Mouse (Mus musculus): ENCODE measurements around the gene Ece1. TPM values are rescaled to one million over a fixed set of nuclear protein-coding genes. Genes with fewer than 3 reads are reported as not detected.

Ece1 gene
- polyA plus RNA-seq, 1 experiment, result 69.9 TPM

DNA sequence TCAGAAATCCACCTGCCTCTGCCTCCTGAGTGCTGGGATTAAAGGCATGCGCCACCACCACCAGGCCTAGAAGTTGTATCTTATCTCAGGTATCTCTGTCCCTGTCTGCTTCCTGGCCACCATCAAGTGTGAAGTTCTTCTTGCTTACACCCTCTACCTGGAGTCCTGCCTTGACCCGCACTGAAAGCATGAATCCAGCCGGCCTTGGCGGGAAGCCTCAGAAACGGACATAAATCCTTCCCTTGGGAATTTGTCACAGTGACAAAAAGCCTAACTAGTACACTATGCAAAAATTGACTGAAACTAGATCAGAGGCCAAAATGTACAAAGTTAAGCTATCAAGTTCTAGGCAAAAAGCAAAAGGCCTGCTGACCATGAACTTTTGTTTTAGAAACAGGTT lies 39.5 kb upstream of the Ece1 start:
- H3K79me2 ChIP-seq (ENCODE audit: control insufficient read depth, insufficient read depth), result no peaks in the 10 kb centered on the region
- H3ac ChIP-seq (ENCODE audit: control insufficient read depth, insufficient read length), result no peak overlapping the region
- H3K4me2 ChIP-seq (ENCODE audit: low read depth), result no peak overlapping the region
- no peaks in the 10 kb centered on the region for H3K27me3 ChIP-seq (ENCODE audit: control insufficient read depth, insufficient read depth, insufficient read length)
- no peaks in the 10 kb centered on the region for H3K36me3 ChIP-seq (ENCODE audit: control insufficient read depth, insufficient read depth)
- H3K4me3 ChIP-seq, result no peak overlapping the region
- TF ChIP-seq MYOG (IDR thresholded peaks at IDR 0.05; ENCODE audit: control insufficient read depth in 1 of 3, insufficient read depth in 1 of 3, insufficient read length in 2 of 3, low read depth in 2 of 3), result no peak
- TF ChIP-seq REST (IDR thresholded peaks at IDR 0.05; ENCODE audit: insufficient read depth, insufficient read length), result no peak
- TF ChIP-seq TCF3 (IDR thresholded peaks at IDR 0.05; ENCODE audit: insufficient read length, low read depth), result no peak
- no peak for TF ChIP-seq SRF (IDR thresholded peaks at IDR 0.05; ENCODE audit: control insufficient read depth, insufficient read length, low read depth)
- no peak for TF ChIP-seq MYOD1 (IDR thresholded peaks at IDR 0.05; ENCODE audit: control insufficient read depth in 1 of 3, insufficient read length in 2 of 3, low read depth in 2 of 3)
- TF ChIP-seq MAX (IDR thresholded peaks at IDR 0.05; ENCODE audit: low read depth), result no peak
- TF ChIP-seq E2F4 (IDR thresholded peaks at IDR 0.05; ENCODE audit: insufficient read depth), result no peak

DNA sequence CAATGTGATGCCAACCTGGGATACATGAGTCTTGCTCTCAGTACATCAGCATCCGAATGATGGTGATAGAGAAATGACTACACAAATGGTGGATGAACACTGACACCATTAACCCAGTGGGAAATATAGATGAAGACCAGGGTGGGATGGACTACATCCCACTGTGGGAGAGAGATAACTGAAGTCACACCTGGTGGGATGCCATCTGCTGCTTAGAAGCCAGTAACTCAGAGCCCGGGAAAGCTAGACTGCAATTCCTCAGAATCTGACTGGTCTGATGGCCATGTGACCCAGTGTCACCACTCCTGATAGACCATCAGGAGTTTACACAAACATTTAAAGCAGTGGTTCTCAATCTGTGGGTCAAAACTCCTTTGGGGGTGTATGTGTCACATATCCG lies 38.5 kb upstream of the Ece1 start:
- Histone ChIP-seq H3K27me3 (ENCODE audit: control insufficient read depth, insufficient read depth, insufficient read length) (no peaks in the 10 kb centered on the region), H3K79me2 (ENCODE audit: control insufficient read depth, insufficient read depth) (no peaks in the 10 kb centered on the region), H3K36me3 (ENCODE audit: control insufficient read depth, insufficient read depth) (no peaks in the 10 kb centered on the region), H3K4me2 (ENCODE audit: low read depth) (no peak overlapping the region), H3ac (ENCODE audit: control insufficient read depth, insufficient read length) (no peak overlapping the region), H3K4me3 (no peak overlapping the region)
- TF ChIP-seq CEBPB (IDR thresholded peaks at IDR 0.05; ENCODE audit: insufficient read depth, poor library complexity, severe bottlenecking), result no peak
- TF ChIP-seq E2F4 (IDR thresholded peaks at IDR 0.05; ENCODE audit: insufficient read depth), result no peak
- no peak for TF ChIP-seq TCF3 (IDR thresholded peaks at IDR 0.05; ENCODE audit: insufficient read length, low read depth)
- TF ChIP-seq MYOG (IDR thresholded peaks at IDR 0.05; ENCODE audit: control insufficient read depth in 1 of 3, insufficient read depth in 1 of 3, insufficient read length in 2 of 3, low read depth in 2 of 3), result no peak

- Histone ChIP-seq H3K4me2 (ENCODE audit: low read depth) (no peak overlapping the region), H3ac (ENCODE audit: control insufficient read depth, insufficient read length) (no peak overlapping the region), H3K79me2 (ENCODE audit: control insufficient read depth, insufficient read depth) (no peaks in the 10 kb centered on the region), H3K36me3 (ENCODE audit: control insufficient read depth, insufficient read depth) (no peaks in the 10 kb centered on the region), H3K27me3 (ENCODE audit: control insufficient read depth, insufficient read depth, insufficient read length) (peaks cover 8% of the 10 kb centered on the region), H3K4me3 (no peak overlapping the region)
- no peak for TF ChIP-seq MAX (IDR thresholded peaks at IDR 0.05; ENCODE audit: low read depth)
- TF ChIP-seq MYOG (IDR thresholded peaks at IDR 0.05; ENCODE audit: control insufficient read depth in 1 of 3, insufficient read depth in 1 of 3, insufficient read length in 2 of 3, low read depth in 2 of 3), result no peak
Measured at GRCm38 (mm10) chr4:137824881-137825280, 37.2 kb upstream of the Ece1 start.

DNA sequence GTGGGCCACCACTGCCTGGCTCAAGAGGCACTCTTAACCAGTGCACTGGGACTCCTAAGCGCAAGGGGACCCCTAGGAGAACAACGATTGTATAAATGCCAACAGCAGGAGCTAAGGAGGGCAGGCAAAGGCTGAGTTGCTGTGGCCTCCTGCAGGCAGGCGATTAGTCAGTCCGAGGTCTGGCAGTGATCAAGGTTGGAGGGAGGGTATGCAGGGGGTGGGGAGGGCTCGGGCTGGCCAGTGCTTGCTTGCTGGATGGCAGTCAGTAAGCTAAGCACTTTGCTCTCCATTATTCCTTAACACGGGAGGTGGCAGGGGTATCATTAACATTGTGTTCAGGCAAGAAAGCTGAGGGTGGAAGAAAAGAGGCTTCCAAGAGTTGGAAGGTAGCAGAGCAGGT lies 31.7 kb upstream of the Ece1 start:
- Histone ChIP-seq H3K79me2 (ENCODE audit: control insufficient read depth, insufficient read depth) (no peaks in the 10 kb centered on the region), H3K27me3 (ENCODE audit: control insufficient read depth, insufficient read depth, insufficient read length) (peaks cover 8% of the 10 kb centered on the region), H3ac (ENCODE audit: control insufficient read depth, insufficient read length) (no peak overlapping the region), H3K4me3 (no peak overlapping the region), H3K36me3 (ENCODE audit: control insufficient read depth, insufficient read depth) (no peaks in the 10 kb centered on the region), H3K4me2 (ENCODE audit: low read depth) (no peak overlapping the region)
- TF ChIP-seq USF1 (IDR thresholded peaks at IDR 0.05; ENCODE audit: low read depth) (no peak), POLR2A (IDR thresholded peaks at IDR 0.05; ENCODE audit: insufficient read length, low read depth) (no peak), MAX (IDR thresholded peaks at IDR 0.05; ENCODE audit: low read depth) (no peak), MYOG (IDR thresholded peaks at IDR 0.05; ENCODE audit: control insufficient read depth in 1 of 3, insufficient read depth in 1 of 3, insufficient read length in 2 of 3, low read depth in 2 of 3) (no peak), REST (IDR thresholded peaks at IDR 0.05; ENCODE audit: insufficient read depth, insufficient read length) (no peak), CEBPB (IDR thresholded peaks at IDR 0.05; ENCODE audit: insufficient read depth, poor library complexity, severe bottlenecking) (no peak)

DNA sequence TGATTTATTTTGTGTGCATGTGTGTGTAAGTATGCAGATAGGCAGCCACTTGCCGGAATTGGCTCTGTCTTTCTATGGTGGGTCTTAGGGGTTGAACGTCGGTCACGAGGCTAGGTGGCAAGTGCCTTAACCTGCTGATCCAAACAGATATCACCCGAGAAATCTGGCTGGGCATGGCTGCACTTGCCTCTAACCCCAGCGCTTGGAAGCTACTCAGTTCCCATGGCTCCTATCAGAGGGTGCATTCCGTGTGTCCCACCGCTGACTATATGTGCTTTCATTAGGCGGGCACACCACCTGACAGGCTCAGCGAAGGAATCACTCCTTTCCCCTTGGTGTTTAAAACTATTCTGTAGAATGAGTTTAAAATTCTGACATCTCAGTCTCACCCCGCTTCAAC lies 30.4 kb upstream of the Ece1 start:
- H3K79me2 ChIP-seq (ENCODE audit: control insufficient read depth, insufficient read depth), result no peaks in the 10 kb centered on the region
- no peak overlapping the region for H3K4me3 ChIP-seq
- peaks cover 8% of the 10 kb centered on the region for H3K27me3 ChIP-seq (ENCODE audit: control insufficient read depth, insufficient read depth, insufficient read length)
- no peaks in the 10 kb centered on the region for H3K36me3 ChIP-seq (ENCODE audit: control insufficient read depth, insufficient read depth)
- H3K4me2 ChIP-seq (ENCODE audit: low read depth), result no peak overlapping the region
- no peak overlapping the region for H3ac ChIP-seq (ENCODE audit: control insufficient read depth, insufficient read length)
- TF ChIP-seq POLR2AphosphoS2 (IDR thresholded peaks at IDR 0.05; ENCODE audit: insufficient read length, low read depth) (no peak), USF1 (IDR thresholded peaks at IDR 0.05; ENCODE audit: low read depth) (no peak), MAX (IDR thresholded peaks at IDR 0.05; ENCODE audit: low read depth) (no peak), TCF12 (IDR thresholded peaks at IDR 0.05; ENCODE audit: insufficient read depth, poor library complexity, severe bottlenecking) (no peak), CEBPB (IDR thresholded peaks at IDR 0.05; ENCODE audit: insufficient read depth, poor library complexity, severe bottlenecking) (no peak), POLR2A (IDR thresholded peaks at IDR 0.05; ENCODE audit: insufficient read length, low read depth) (no peak), SRF (IDR thresholded peaks at IDR 0.05; ENCODE audit: control insufficient read depth, insufficient read length, low read depth) (no peak), REST (IDR thresholded peaks at IDR 0.05; ENCODE audit: insufficient read depth, insufficient read length) (no peak), MYOG (IDR thresholded peaks at IDR 0.05; ENCODE audit: control insufficient read depth in 1 of 3, insufficient read depth in 1 of 3, insufficient read length in 2 of 3, low read depth in 2 of 3) (no peak), TCF3 (IDR thresholded peaks at IDR 0.05; ENCODE audit: insufficient read length, low read depth) (no peak), MYOD1 (IDR thresholded peaks at IDR 0.05; ENCODE audit: control insufficient read depth in 1 of 3, insufficient read length in 2 of 3, low read depth in 2 of 3) (no peak), E2F4 (IDR thresholded peaks at IDR 0.05; ENCODE audit: insufficient read depth) (no peak)

Data from myocyte (in vitro differentiated cells).